Mouse (Mus musculus) liver, embryonic 14.5 days (tissue): ENCODE data around the gene Atp8a1. TPM values are rescaled to one million over a fixed set of nuclear protein-coding genes. Genes with fewer than 3 reads are reported as not detected.

Experiments
- ATAC-seq: fragments of 200-750 bp; cut with Nextera tagmentation; 2 replicates; pipeline ENCODE4 v1.8.0; 2017; ENCODE audit warnings: moderate number of reproducible peaks, mild to moderate bottlenecking, moderate library complexity; ENCODE audit not compliant: insufficient read depth
- DNase-seq, 3 experiments: peaks; one replicate each; pipeline ENCODE4 v3.0.0-alpha.2; 2012 to 2013; ENCODE audit warnings: low read depth in 3 of 3, low spot score in 3 of 3
- H3K27ac ChIP-seq: fragments of 300-500 bp; sonication (generic); 2 replicates; pipeline ENCODE4 v1.5.1; 2014; ENCODE audit warnings: moderate library complexity, mild to moderate bottlenecking, control low read depth, inconsistent platforms
- H3K27me3 ChIP-seq: fragments of 300-500 bp; sonication (generic); 2 replicates; pipeline ENCODE4 v1.6.1; 2014; ENCODE audit warnings: mild to moderate bottlenecking, low read length, moderate library complexity; ENCODE audit not compliant: control insufficient read depth, insufficient read depth
- H3K36me3 ChIP-seq: fragments of 300-500 bp; sonication (generic); replicated peaks from 2 replicates; pipeline ENCODE4 v1.6.1; 2014; ENCODE audit warnings: low read depth; ENCODE audit not compliant: control insufficient read depth, insufficient read depth
- H3K4me1 ChIP-seq, 2 experiments: fragments of 200-500 bp in 1 of 2; fragments of 300-500 bp in 1 of 2; sonication (generic) in 1 of 2; replicated peaks; 2 replicates each; pipeline ENCODE4 v1.6.1; 2012 to 2014; ENCODE audit warnings: antibody characterized with exemption in 1 of 2, inconsistent platforms in 1 of 2, low read length in 1 of 2; ENCODE audit not compliant: control insufficient read depth in 2 of 2, insufficient read depth in 2 of 2
- H3K4me2 ChIP-seq: fragments of 300-500 bp; sonication (generic); 2 replicates; pipeline ENCODE4 v1.6.1; 2014; ENCODE audit warnings: low read depth, mild to moderate bottlenecking, control low read depth, moderate library complexity
- H3K4me3 ChIP-seq, 2 experiments: fragments of 200-500 bp in 1 of 2; fragments of 300-500 bp in 1 of 2; sonication (generic) in 1 of 2; 2 replicates each; pipeline ENCODE4 v1.5.1; 2012 to 2014; ENCODE audit warnings: low read depth in 2 of 2, low read length in 2 of 2, mild to moderate bottlenecking in 2 of 2, control low read depth in 1 of 2, inconsistent platforms in 1 of 2, moderate library complexity in 1 of 2; ENCODE audit not compliant: insufficient read depth in 1 of 2
- H3K9ac ChIP-seq: fragments of 300-500 bp; sonication (generic); replicated peaks from 2 replicates; pipeline ENCODE4 v1.6.1; 2014; ENCODE audit warnings: mild to moderate bottlenecking, control low read depth, moderate library complexity
- H3K9me3 ChIP-seq: fragments of 300-500 bp; sonication (generic); 2 replicates; pipeline ENCODE4 v1.6.1; 2016; ENCODE audit warnings: low read length, mixed read lengths; ENCODE audit not compliant: control insufficient read depth
- CTCF ChIP-seq: IDR thresholded peaks from 2 replicates; pipeline ENCODE4 v1.5.1; 2016; ENCODE audit warnings: antibody characterized with exemption, low read depth, control low read depth
- EP300 ChIP-seq: IDR thresholded peaks from 2 replicates; pipeline ENCODE4 v1.6.1; 2016; ENCODE audit warnings: antibody characterized with exemption, low read depth
- WGBS: fragments of 180-500 bp; shearing (Covaris S2); extraction: QIAGEN DNeasy Blood & Tissue Kit; methylation state at CpG from one replicate; pipeline ENCODE4 v1.1.7; 2014; ENCODE audit not compliant: insufficient replicate concordance; 5-methylcytosine and 5-hydroxymethylcytosine counted together
- polyA plus RNA-seq, 2 experiments: library from polyadenylated mRNA; depleted of rRNA in 1 of 2; stranded (reverse) in 1 of 2; unstranded in 1 of 2; fragments of >200 nt; fragmentation: Nextera tagmentation in 1 of 2; extraction: Ambion mirVana in 1 of 2; gene quantifications; 2 replicates each; pipeline versions ENCODE4 v1.2.1 to v1.2.3; 2012 to 2014

Gene Atp8a1
- polyA plus RNA-seq (2012; rRNA removed): 17.5 and 21.0 TPM in 2 replicates
- 42.5 and 43.6 TPM in 2 replicates for polyA plus RNA-seq (2014; fragmentation: Nextera tagmentation; extraction: Ambion mirVana)

- peak; percentile 31; the same call in 1 of the 2 replicates for TF ChIP-seq EP300
- TF ChIP-seq CTCF: peak; percentile 45
- H3K4me1 ChIP-seq: peaks cover 23 to 27% of the 10 kb centered on the region in 2 experiments
- peak within 1 kb of the TSS; percentile 74 for H3K27ac ChIP-seq
- H3K4me3 ChIP-seq: peak within 1 kb of the TSS; percentile 77 to 95
- no peaks in the 10 kb centered on the region for H3K27me3 ChIP-seq
- H3K4me2 ChIP-seq: peak within 1 kb of the TSS; percentile 76
- peak within 1 kb of the TSS; percentile 71 for H3K9ac ChIP-seq
- DNase-seq (peak; percentile 91 to 95 (median 93)), ATAC-seq (peak; percentile 92)
- 1% methylated on average over 61 of the region's 64 CpGs for WGBS
- H3K9me3 ChIP-seq: no peaks in the 10 kb centered on the region
- no peaks in the 10 kb centered on the region for H3K36me3 ChIP-seq
Measured at GRCm38 (mm10) chr5:67847253-67848165, at the start of gene Atp8a1. Atp8a1 (minus strand) TSS chr5:67847434.

GRCm38 (mm10) chr5:67884422-67885210 lies 37.4 kb upstream of the Atp8a1 start:
- ATAC-seq (no peak), DNase-seq (no peak)
- TF ChIP-seq EP300 (no peak), CTCF (no peak)
- no peak overlapping the region for H3K4me3 ChIP-seq
- no peaks in the 10 kb centered on the region for H3K27me3 ChIP-seq
- H3K4me2 ChIP-seq: no peak overlapping the region
- no peaks in the 10 kb centered on the region for H3K9me3 ChIP-seq
- H3K4me1 ChIP-seq: peaks cover 8 to 9% of the 10 kb centered on the region in 2 experiments
- H3K27ac ChIP-seq: no peak overlapping the region
- H3K9ac ChIP-seq: no peak overlapping the region
- WGBS: 82% methylated on average over 9 of the region's 9 CpGs
- no peaks in the 10 kb centered on the region for H3K36me3 ChIP-seq

- 60% methylated on average over 1 of the region's 1 CpGs for WGBS
- H3K36me3 ChIP-seq: no peaks in the 10 kb centered on the region
- H3K4me3 ChIP-seq: no peak overlapping the region
- H3K27me3 ChIP-seq: no peaks in the 10 kb centered on the region
- no peak for DNase-seq
- no peak overlapping the region for H3K9ac ChIP-seq
- no peaks in the 10 kb centered on the region for H3K9me3 ChIP-seq
- no peak overlapping the region for H3K4me2 ChIP-seq
- H3K27ac ChIP-seq: no peak overlapping the region
- H3K4me1 ChIP-seq: peaks cover 8 to 9% of the 10 kb centered on the region in 2 experiments
- peak; percentile 20; the same call in 1 of the 2 replicates for TF ChIP-seq CTCF
- TF ChIP-seq EP300: no peak
- peak; percentile 69; the same call in 1 of the 2 replicates for ATAC-seq
Measured at GRCm38 (mm10) chr5:67883564-67884171, 36.4 kb upstream of the Atp8a1 start.

GRCm38 (mm10) chr5:67871414-67871813 lies 24.2 kb upstream of the Atp8a1 start:
- ATAC-seq (no peak), DNase-seq (no peak)
- no peaks in the 10 kb centered on the region for H3K36me3 ChIP-seq
- H3K27ac ChIP-seq: no peak overlapping the region
- H3K4me1 ChIP-seq: peaks cover 0 to under 1% of the 10 kb centered on the region in 2 experiments; a peak in 2 of 4 replicates
- no peak for TF ChIP-seq CTCF
- TF ChIP-seq EP300: no peak
- H3K27me3 ChIP-seq: no peaks in the 10 kb centered on the region
- H3K4me2 ChIP-seq: no peak overlapping the region
- H3K4me3 ChIP-seq: no peak overlapping the region
- WGBS: 28% methylated on average over 3 of the region's 3 CpGs
- H3K9me3 ChIP-seq: no peaks in the 10 kb centered on the region
- H3K9ac ChIP-seq: no peak overlapping the region
